Mouse (Mus musculus) ES-E14 (cell line): ENCODE measurements at regions not wholly inside any gene's neighbourhood (a gene's known extent, or its start where the extent isn't known, plus 50 kb on each side); places are given as distances from the start of the nearest gene placed in this dataset.
"Not testable (repeated sequence)": the region's sequence is repeated elsewhere in the genome, so short reads cannot be mapped to it uniquely, and the experiment has no call there.

ENCODE experiments used
- DNase-seq: peaks from one replicate; pipeline ENCODE4 v3.0.0-alpha.2; 2013; ENCODE audit warnings: low read depth, low spot score
- H3K27ac ChIP-seq: 2 replicates; pipeline ENCODE4 v1.5.1; 2012; ENCODE audit warnings: low read depth, mild to moderate bottlenecking, low read length, moderate library complexity, mixed read lengths; ENCODE audit not compliant: poor library complexity, insufficient read depth, severe bottlenecking
- H3K36me3 ChIP-seq: 2 replicates; pipeline ENCODE4 v1.6.1; 2012; ENCODE audit warnings: mild to moderate bottlenecking, low read length, moderate library complexity, mixed read lengths; ENCODE audit not compliant: control insufficient read depth, poor library complexity, insufficient read depth, severe bottlenecking
- H3K4me1 ChIP-seq, 2 experiments: fragments of 150-350 bp in 1 of 2; sonication (generic) in 1 of 2; 2 replicates each; pipeline ENCODE4 v1.6.1; 2012; ENCODE audit warnings: low read length in 2 of 2, mild to moderate bottlenecking in 1 of 2, mixed read lengths in 1 of 2; ENCODE audit not compliant: control insufficient read depth in 2 of 2, insufficient read depth in 2 of 2, poor library complexity in 1 of 2
- H3K4me3 ChIP-seq, 2 experiments: fragments of 150-350 bp in 1 of 2; sonication (generic) in 1 of 2; 2 replicates each; pipeline ENCODE4 v1.5.1; 2012; ENCODE audit warnings: low read length in 2 of 2, low read depth in 1 of 2, mild to moderate bottlenecking in 1 of 2, mixed read lengths in 1 of 2; ENCODE audit not compliant: insufficient read depth in 1 of 2, poor library complexity in 1 of 2, severe bottlenecking in 1 of 2
- H3K9ac ChIP-seq: 2 replicates; pipeline ENCODE4 v1.6.1; 2012; ENCODE audit warnings: low read depth, mild to moderate bottlenecking, low read length, mixed read lengths; ENCODE audit not compliant: poor library complexity, insufficient read depth, severe bottlenecking
- H3K9me3 ChIP-seq: fragments of 150-350 bp; sonication (generic); 2 replicates; pipeline ENCODE4 v1.6.1; 2012; ENCODE audit warnings: low read depth, mild to moderate bottlenecking, low read length; ENCODE audit not compliant: control insufficient read depth, insufficient read depth
- CHD2 ChIP-seq: IDR thresholded peaks from 2 replicates; pipeline ENCODE4 v1.6.1; 2014; ENCODE audit warnings: mild to moderate bottlenecking, low read depth, low read length, inconsistent platforms
- HCFC1 ChIP-seq: IDR thresholded peaks from 2 replicates; pipeline ENCODE4 v1.6.1; 2012; ENCODE audit warnings: low read length, inconsistent platforms, borderline replicate concordance; ENCODE audit not compliant: insufficient read depth
- MAFK ChIP-seq: IDR thresholded peaks from 2 replicates; pipeline ENCODE4 v1.6.1; 2014; ENCODE audit warnings: mild to moderate bottlenecking, low read depth, low read length, inconsistent platforms; ENCODE audit not compliant: insufficient read depth
- ZC3H11A ChIP-seq: IDR thresholded peaks from 2 replicates; pipeline ENCODE4 v1.6.1; 2012; ENCODE audit warnings: low read depth, mild to moderate bottlenecking, inconsistent platforms, low read length, borderline replicate concordance
- ZNF384 ChIP-seq: IDR thresholded peaks from 2 replicates; pipeline ENCODE4 v1.6.1; 2012; ENCODE audit warnings: low read depth, low read length, inconsistent platforms
- in situ Hi-C, 2 experiments: fragments of 600-800 bp; cut with MboI; formaldehyde crosslinking; loops; one replicate each; pipeline ENCODE4 v1.15.1; 2025; ENCODE audit warnings: low sequenced_read_pairs in 2 of 2, inconsistent platforms in 1 of 2; ENCODE audit not compliant: unreplicated experiment in 2 of 2

DNA sequence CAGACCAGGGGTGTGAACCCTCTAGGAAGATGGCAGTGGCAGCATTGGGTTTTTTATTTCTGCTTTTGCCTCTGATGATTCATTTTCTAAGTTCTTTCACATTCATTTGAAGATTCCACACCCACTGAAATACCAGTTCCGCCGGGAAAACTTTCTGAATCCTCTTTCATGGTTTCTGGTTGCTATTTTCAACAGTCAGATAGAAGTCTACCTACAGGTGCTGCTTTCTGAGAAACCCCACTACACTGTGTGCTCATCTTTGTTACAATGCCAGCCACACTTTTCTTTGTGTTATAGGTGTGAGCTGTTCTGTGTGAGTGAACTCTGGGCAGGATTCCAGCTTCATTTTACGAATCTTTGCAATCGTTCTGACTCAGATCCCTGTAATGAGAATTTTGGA lies 694.5 kb upstream of the Gm38303 start:
- DNase-seq: no peak

DNA sequence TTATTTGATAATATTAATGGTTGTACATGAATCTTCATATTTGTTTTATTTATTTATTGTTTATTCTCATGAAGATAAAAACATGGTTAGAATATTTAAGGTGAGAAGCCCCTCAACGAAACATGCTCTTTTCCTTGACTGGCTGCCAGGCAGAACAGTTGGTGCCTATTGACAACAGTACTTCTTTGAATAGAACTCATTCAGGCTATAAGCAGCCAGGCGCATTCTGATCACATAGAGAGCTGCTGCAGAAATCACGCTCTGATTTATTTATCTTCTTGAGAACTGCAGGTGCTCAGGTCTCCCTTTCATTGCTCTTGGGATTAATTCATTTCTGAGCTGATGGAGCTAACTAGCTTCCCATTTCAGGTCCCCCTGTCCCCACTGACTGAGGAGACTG lies 688.9 kb upstream of the Gm38303 start:
- no peak overlapping the region for H3K4me3 ChIP-seq
- H3K36me3 ChIP-seq: no peaks in the 10 kb centered on the region
- no peak overlapping the region for H3K9ac ChIP-seq
- no peaks in the 10 kb centered on the region for H3K9me3 ChIP-seq
- in situ Hi-C loops: no loop called here
- TF ChIP-seq ZNF384 (no peak), MAFK (no peak), ZC3H11A (no peak), CHD2 (no peak), HCFC1 (no peak)
- no peak for DNase-seq
- no peaks in the 10 kb centered on the region for H3K4me1 ChIP-seq
- no peak overlapping the region for H3K27ac ChIP-seq

More for the DNA sequence above, 694.5 kb upstream of the Gm38303 start:
- no peak for TF ChIP-seq HCFC1
- TF ChIP-seq ZC3H11A: no peak
- TF ChIP-seq ZNF384: no peak
- no peak for TF ChIP-seq CHD2
- no peak for TF ChIP-seq MAFK
- Histone ChIP-seq H3K9me3 (no peaks in the 10 kb centered on the region), H3K4me3 (no peak overlapping the region), H3K27ac (no peak overlapping the region), H3K9ac (no peak overlapping the region), H3K36me3 (no peaks in the 10 kb centered on the region), H3K4me1 (no peaks in the 10 kb centered on the region)
- in situ Hi-C loops: no loop called here

GRCm38 (mm10) chr3:11020048-11020447 lies 684.6 kb upstream of the Gm38303 start:
- H3K9ac ChIP-seq: no peak overlapping the region
- no peaks in the 10 kb centered on the region for H3K9me3 ChIP-seq
- H3K4me1 ChIP-seq: no peaks in the 10 kb centered on the region
- no peak for DNase-seq
- H3K4me3 ChIP-seq: no peak overlapping the region
- H3K36me3 ChIP-seq: no peaks in the 10 kb centered on the region
- in situ Hi-C loops: no loop called here
- TF ChIP-seq HCFC1 (no peak), MAFK (no peak), ZNF384 (no peak), ZC3H11A (no peak), CHD2 (no peak)
- no peak overlapping the region for H3K27ac ChIP-seq

DNA sequence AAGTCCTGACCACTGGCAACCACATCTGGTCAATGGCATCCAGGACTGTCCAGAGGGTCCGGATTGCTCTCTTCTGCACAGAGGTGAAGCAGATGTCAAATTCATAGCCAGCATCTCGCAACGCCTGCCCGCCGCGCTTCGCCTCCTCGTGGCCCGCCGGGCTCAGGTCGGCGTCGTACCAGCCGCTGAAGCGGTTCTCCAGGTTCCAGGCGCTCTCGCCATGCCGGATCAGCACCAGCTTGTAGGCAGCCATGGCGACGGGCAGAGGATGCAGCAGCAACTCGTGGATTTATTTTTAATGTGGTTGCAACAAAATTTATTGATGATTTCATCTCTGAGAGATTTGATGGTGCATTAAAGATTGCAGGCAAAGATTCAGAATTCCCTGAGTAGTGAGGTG lies 679.4 kb upstream of the Gm38303 start:
- H3K36me3 ChIP-seq, H3K4me1 ChIP-seq, H3K9ac ChIP-seq, in situ Hi-C loops, DNase-seq, H3K9me3 ChIP-seq, H3K27ac ChIP-seq, H3K4me3 ChIP-seq: not testable (repeated sequence)

DNA sequence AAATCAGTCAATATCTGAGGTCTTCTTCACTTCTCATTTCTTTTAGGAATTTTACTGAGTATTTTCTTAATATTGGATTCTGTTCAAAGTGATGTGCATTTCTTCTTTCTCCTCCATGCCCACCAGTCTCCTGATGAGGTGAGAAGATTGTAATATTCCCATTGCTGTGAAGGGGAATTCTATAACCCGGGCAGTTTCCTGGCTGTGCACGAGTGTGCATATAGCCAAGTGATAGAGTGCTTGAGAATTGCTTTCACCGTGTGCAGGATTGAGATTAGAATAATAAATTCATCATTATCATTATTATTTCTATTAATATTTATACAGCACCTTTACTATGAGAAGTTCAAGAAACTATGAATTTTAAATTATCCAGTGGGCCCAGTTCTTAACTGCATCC lies 671.9 kb upstream of the Gm38303 start:
- Histone ChIP-seq H3K4me3 (no peak overlapping the region), H3K27ac (no peak overlapping the region), H3K4me1 (no peaks in the 10 kb centered on the region), H3K36me3 (no peaks in the 10 kb centered on the region), H3K9me3 (no peaks in the 10 kb centered on the region), H3K9ac (no peak overlapping the region)
- in situ Hi-C loops: no loop called here
- no peak for TF ChIP-seq CHD2
- TF ChIP-seq MAFK: no peak
- no peak for DNase-seq
